7 mouse cellular contexts compared by ENCODE assay signal in the genomic region with DNA sequence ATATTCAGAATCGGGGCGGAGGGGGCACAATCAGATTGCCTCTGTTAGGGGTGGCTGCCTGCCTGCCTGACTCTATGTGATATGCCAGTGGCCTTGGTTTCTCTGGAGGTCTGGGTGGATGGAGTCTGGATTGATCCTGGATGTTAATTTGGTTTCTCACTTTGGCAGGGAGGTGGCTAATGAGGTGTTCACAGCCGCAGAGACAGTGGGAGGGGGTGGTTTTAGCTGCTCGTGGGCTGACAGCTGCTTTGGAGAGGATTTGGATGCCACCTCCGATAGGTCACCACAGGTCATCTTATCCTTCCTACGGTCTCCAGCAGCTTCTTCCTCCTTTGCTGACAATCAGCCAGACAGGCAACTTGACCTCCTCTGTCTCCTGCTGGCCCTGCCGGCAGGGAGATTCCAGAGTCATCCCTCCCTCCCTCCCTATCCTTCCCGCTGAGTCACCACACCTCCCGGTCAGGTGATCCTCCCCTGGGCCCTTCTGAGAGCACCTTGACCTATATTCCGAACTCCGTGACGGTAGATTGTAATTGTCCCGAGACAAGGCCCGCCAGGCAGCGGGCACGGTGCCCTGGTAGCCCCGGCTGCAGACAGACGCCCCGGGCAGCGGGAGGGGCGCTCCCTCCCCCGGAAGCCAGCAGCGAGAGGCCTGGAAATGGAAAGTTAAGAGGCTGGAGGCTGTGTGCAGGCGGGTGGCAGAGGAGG. TPM values are rescaled to one million over a fixed set of nuclear protein-coding genes. Genes with fewer than 3 reads are reported as not detected.
DNase-seq lines count a peak whose midpoint lies in the region; ATAC-seq and TF ChIP-seq lines count a peak whose summit lies in the region.

No protein-coding gene starts in this region.

- H3K9me3 ChIP-seq in embryonic facial prominence, embryonic 12.5 days, result no peaks in the 10 kb centered on the region
- H3K9me3 ChIP-seq in limb, embryonic 13.5 days, result no peaks in the 10 kb centered on the region
- H3K9me3 ChIP-seq in midbrain, embryonic 14.5 days (ENCODE audit: control insufficient read depth, low read length), result no peaks in the 10 kb centered on the region

- no peak for TF ChIP-seq POLR2A in spleen, adult 2 months (IDR thresholded peaks at IDR 0.05; ENCODE audit: low read depth, low read length)

- no peak for TF ChIP-seq CTCF in spleen, adult 2 months (IDR thresholded peaks at IDR 0.05; ENCODE audit: extremely low read depth, insufficient read depth, insufficient read length, insufficient replicate concordance)

- H3K27ac ChIP-seq in embryonic facial prominence, embryonic 12.5 days, result peak overlapping the region; percentile 89
- H3K27ac ChIP-seq in limb, embryonic 13.5 days, result peak overlapping the region; percentile 82
- peak overlapping the region; percentile 84 for H3K27ac ChIP-seq in midbrain, embryonic 14.5 days (replicated peaks; ENCODE audit: low read depth, low read length)
- peak overlapping the region; percentile 46; the same call in 1 of the 2 replicates for H3K27ac ChIP-seq in spleen, adult 2 months (ENCODE audit: insufficient read depth, low read length)

- H3K36me3 ChIP-seq in embryonic facial prominence, embryonic 12.5 days, result no peaks in the 10 kb centered on the region
- H3K36me3 ChIP-seq in limb, embryonic 13.5 days, result 0 out of 2 replicates have a peak, but pooled peaks cover 1% of the 10 kb centered on the region
- no peaks in the 10 kb centered on the region for H3K36me3 ChIP-seq in midbrain, embryonic 14.5 days (ENCODE audit: control insufficient read depth, insufficient read depth, low read length)
- H3K36me3 ChIP-seq in spleen, adult 2 months (ENCODE audit: control insufficient read depth, insufficient read depth, low read length), result no peaks in the 10 kb centered on the region

- 3% methylated on average over 24 of the region's 24 CpGs for WGBS in embryonic facial prominence, embryonic 12.5 days
- WGBS in limb, embryonic 13.5 days, result 1% methylated on average over 23 of the region's 24 CpGs
- WGBS in midbrain, embryonic 14.5 days, result under 1% methylated on average over 24 of the region's 24 CpGs
- WGBS in spleen, adult 2 months, result 1% methylated on average over 24 of the region's 24 CpGs

- H3K4me3 ChIP-seq in embryonic facial prominence, embryonic 12.5 days, result peak overlapping the region; percentile 39
- H3K4me3 ChIP-seq in limb, embryonic 13.5 days, result peak overlapping the region; percentile 48
- peak overlapping the region; percentile 33 for H3K4me3 ChIP-seq in midbrain, embryonic 14.5 days (replicated peaks; ENCODE audit: low read depth, low read length)
- peak overlapping the region; percentile 46 for H3K4me3 ChIP-seq in spleen, adult 2 months (ENCODE audit: extremely low read depth, insufficient read depth, insufficient read length)

- DNase-seq in adrenal gland, postnatal 10 days, result peak; percentile 88
- DNase-seq in heart, adult 8-10 months (ENCODE audit: low spot score), result peak; percentile 84
- peak; percentile 92 to 94 for DNase-seq in kidney, adult 8-10 months
- DNase-seq in midbrain, embryonic 14.5 days, result peak; percentile 74
- DNase-seq in spleen, adult 2 months (ENCODE audit: low read depth in 1 of 2, low spot score in 2 of 2), result peak in 1 of 2 experiments; percentile 63

- H3K4me2 ChIP-seq in embryonic facial prominence, embryonic 12.5 days (replicated peaks), result peak overlapping the region; percentile 76
- H3K4me2 ChIP-seq in limb, embryonic 13.5 days (replicated peaks), result peak overlapping the region; percentile 86
- H3K4me2 ChIP-seq in midbrain, embryonic 14.5 days (ENCODE audit: low read length), result peak overlapping the region; percentile 69

- H3K4me1 ChIP-seq in embryonic facial prominence, embryonic 12.5 days, result peaks cover 21% of the 10 kb centered on the region
- peaks cover 32% of the 10 kb centered on the region for H3K4me1 ChIP-seq in limb, embryonic 13.5 days
- peaks cover 23% of the 10 kb centered on the region for H3K4me1 ChIP-seq in midbrain, embryonic 14.5 days (ENCODE audit: control insufficient read depth, insufficient read depth, low read length)
- H3K4me1 ChIP-seq in spleen, adult 2 months (ENCODE audit: control insufficient read depth, insufficient read depth, insufficient read length), result peaks cover 5% of the 10 kb centered on the region; the same call in 1 of the 2 replicates

- H3K9ac ChIP-seq in embryonic facial prominence, embryonic 12.5 days, result peak overlapping the region; percentile 46
- peak overlapping the region; percentile 71 for H3K9ac ChIP-seq in limb, embryonic 13.5 days
- H3K9ac ChIP-seq in midbrain, embryonic 14.5 days (replicated peaks; ENCODE audit: low read length), result peak overlapping the region; percentile 60

- H3K27me3 ChIP-seq in embryonic facial prominence, embryonic 12.5 days, result no peaks in the 10 kb centered on the region
- H3K27me3 ChIP-seq in limb, embryonic 13.5 days, result no peaks in the 10 kb centered on the region
- no peaks in the 10 kb centered on the region for H3K27me3 ChIP-seq in midbrain, embryonic 14.5 days (ENCODE audit: control insufficient read depth, insufficient read depth, low read length)
- no peaks in the 10 kb centered on the region for H3K27me3 ChIP-seq in spleen, adult 2 months (ENCODE audit: control insufficient read depth, insufficient read depth, low read length)

- no peak; the same call in 1 of the 2 replicates for ATAC-seq in embryonic facial prominence, embryonic 12.5 days (ENCODE audit: insufficient number of reproducible peaks, insufficient read depth, low FRiP score, low TSS enrichment)
- ATAC-seq in limb, embryonic 13.5 days (ENCODE audit: low FRiP score, low read depth), result peak; percentile 60
- ATAC-seq in midbrain, embryonic 14.5 days (ENCODE audit: low FRiP score, low TSS enrichment), result peak; percentile 79

RNA-seq across cellular contexts. Expression of a gene that starts 48.7 kb away (rescaled TPM):
- total RNA-seq in adrenal gland, postnatal 10 days (2021), result 10 to 100 TPM; 65.7 to 80.1 TPM
- 65.3 and 67.2 TPM in 2 replicates for polyA plus RNA-seq in embryonic facial prominence, embryonic 12.5 days (2016; fragmentation: Nextera tagmentation; extraction: Ambion mirVana)
- total RNA-seq in heart, adult 8-10 months (2022), result 10 to 100 TPM; 37.4 to 51.6 (median 46.4) TPM
- 108 TPM in 2 replicates for polyA plus RNA-seq in limb, embryonic 13.5 days (2015; fragmentation: Nextera tagmentation; extraction: Ambion mirVana)
- polyA plus RNA-seq in midbrain, embryonic 14.5 days (2014; fragmentation: Nextera tagmentation; extraction: Ambion mirVana), result 90.8 and 92.9 TPM in 2 replicates
- 68.2 and 99.5 TPM in 2 replicates for polyA plus RNA-seq in spleen, adult 2 months (2012; rRNA removed)

RNA-seq across cellular contexts. Expression of a gene that starts 59.7 kb away (rescaled TPM):
- total RNA-seq in adrenal gland, postnatal 10 days (2021), result not detected
- polyA plus RNA-seq in embryonic facial prominence, embryonic 12.5 days (2016; fragmentation: Nextera tagmentation; extraction: Ambion mirVana), result not detected in 2 replicates
- not detected for total RNA-seq in heart, adult 8-10 months (2022)
- polyA plus RNA-seq in limb, embryonic 13.5 days (2015; fragmentation: Nextera tagmentation; extraction: Ambion mirVana), result not detected in 2 replicates
- 0.22 TPM in 1 of 2 replicates, not detected in the other for polyA plus RNA-seq in midbrain, embryonic 14.5 days (2014; fragmentation: Nextera tagmentation; extraction: Ambion mirVana)
- polyA plus RNA-seq in spleen, adult 2 months (2012; rRNA removed), result not detected in 2 replicates
